Mouse (Mus musculus) forebrain, postnatal 0 days (tissue): ENCODE measurements at regions not wholly inside any gene's neighbourhood (a gene's known extent, or its start where the extent isn't known, plus 50 kb on each side); places are given as distances from the start of the nearest gene placed in this dataset.

Source experiments
- ATAC-seq: fragments of 200-750 bp; cut with Nextera tagmentation; 2 replicates; pipeline ENCODE4 v1.8.0; 2017; ENCODE audit warnings: mild to moderate bottlenecking, moderate library complexity
- DNase-seq: peaks from one replicate; pipeline ENCODE4 v3.0.0-alpha.2; 2015
- H3K27ac ChIP-seq: fragments of 300-500 bp; sonication (generic); 2 replicates; pipeline ENCODE4 v1.5.1; 2014; ENCODE audit warnings: low read depth, mild to moderate bottlenecking, antibody characterized with exemption, low read length, moderate library complexity, mixed read lengths
- H3K27me3 ChIP-seq: fragments of 300-500 bp; sonication (generic); 2 replicates; pipeline ENCODE4 v1.6.1; 2014; ENCODE audit warnings: mild to moderate bottlenecking, low read length, mixed read lengths; ENCODE audit not compliant: insufficient read depth
- H3K36me3 ChIP-seq: fragments of 300-500 bp; sonication (generic); 2 replicates; pipeline ENCODE4 v1.6.1; 2014; ENCODE audit warnings: mild to moderate bottlenecking, moderate library complexity; ENCODE audit not compliant: insufficient read depth
- H3K4me1 ChIP-seq: fragments of 300-500 bp; sonication (generic); 2 replicates; pipeline ENCODE4 v1.6.1; 2014; ENCODE audit warnings: antibody characterized with exemption; ENCODE audit not compliant: insufficient read depth
- H3K4me2 ChIP-seq: fragments of 300-500 bp; sonication (generic); 2 replicates; pipeline ENCODE4 v1.6.1; 2014; ENCODE audit warnings: low read depth, mild to moderate bottlenecking, moderate library complexity
- H3K4me3 ChIP-seq: fragments of 300-500 bp; sonication (generic); 2 replicates; pipeline ENCODE4 v1.5.1; 2014; ENCODE audit warnings: low read depth, low read length, mixed read lengths
- H3K9ac ChIP-seq: fragments of 300-500 bp; sonication (generic); 2 replicates; pipeline ENCODE4 v1.6.1; 2014; ENCODE audit warnings: mild to moderate bottlenecking
- H3K9me3 ChIP-seq: fragments of 300-500 bp; sonication (generic); 2 replicates; pipeline ENCODE4 v1.6.1; 2016; ENCODE audit warnings: low read length
- CTCF ChIP-seq: sonication (generic); IDR thresholded peaks from 2 replicates; pipeline ENCODE4 v1.5.1; 2016; ENCODE audit warnings: antibody characterized with exemption, control low read depth, low read depth
- WGBS: fragments of 180-500 bp; shearing (Covaris S2); extraction: QIAGEN DNeasy Blood & Tissue Kit; methylation state at CpG from one replicate; pipeline ENCODE4 v1.1.7; 2014; 5-methylcytosine and 5-hydroxymethylcytosine counted together

GRCm38 (mm10) chr5:134009843-134010242 lies 89.7 kb upstream of the Castor2 start:
- TF ChIP-seq CTCF, result no peak
- WGBS, result 63% methylated on average over 14 of the region's 14 CpGs
- Histone ChIP-seq H3K27me3 (no peaks in the 10 kb centered on the region), H3K9ac (no peak overlapping the region), H3K4me3 (no peak overlapping the region), H3K27ac (no peak overlapping the region), H3K4me2 (no peak overlapping the region), H3K36me3 (no peaks in the 10 kb centered on the region), H3K9me3 (no peaks in the 10 kb centered on the region), H3K4me1 (0 out of 2 replicates have a peak, but pooled peaks cover 3% of the 10 kb centered on the region)
- ATAC-seq, result no peak
- no peak for DNase-seq

GRCm38 (mm10) chr5:134007127-134007771 lies 92.3 kb upstream of the Castor2 start:
- Histone ChIP-seq H3K27me3 (no peaks in the 10 kb centered on the region), H3K9ac (no peak overlapping the region), H3K9me3 (no peaks in the 10 kb centered on the region), H3K4me1 (no peaks in the 10 kb centered on the region), H3K36me3 (no peaks in the 10 kb centered on the region), H3K4me3 (no peak overlapping the region), H3K4me2 (no peak overlapping the region), H3K27ac (no peak overlapping the region)
- 34% methylated on average over 3 of the region's 3 CpGs for WGBS
- ATAC-seq (peak; percentile 43), DNase-seq (no peak)
- TF ChIP-seq CTCF, result no peak

- no peaks in the 10 kb centered on the region for H3K4me1 ChIP-seq
- peak overlapping the region; percentile 74 for H3K27ac ChIP-seq
- no peaks in the 10 kb centered on the region for H3K27me3 ChIP-seq
- WGBS, result 2% methylated on average over 14 of the region's 14 CpGs
- H3K9ac ChIP-seq, result no peak overlapping the region; the same call in 1 of the 2 replicates
- peak; percentile 93 for ATAC-seq
- TF ChIP-seq CTCF, result peak; percentile 99
- peak overlapping the region; percentile 46 for H3K4me2 ChIP-seq
- H3K4me3 ChIP-seq, result peak overlapping the region; percentile 11; the same call in 1 of the 2 replicates
- DNase-seq, result peak; percentile 97
- no peaks in the 10 kb centered on the region for H3K9me3 ChIP-seq
- no peaks in the 10 kb centered on the region for H3K36me3 ChIP-seq
Measured at GRCm38 (mm10) chr5:134006470-134007126, 92.9 kb upstream of the Castor2 start.

- no peak overlapping the region for H3K4me2 ChIP-seq
- 48% methylated on average over 3 of the region's 3 CpGs for WGBS
Measured at GRCm38 (mm10) chr5:134006001-134006400, 93.5 kb upstream of the Castor2 start.

GRCm38 (mm10) chr5:134000100-134000499 lies 99.4 kb upstream of the Castor2 start:
- no peak for TF ChIP-seq CTCF
- H3K27me3 ChIP-seq, result no peaks in the 10 kb centered on the region
- H3K9me3 ChIP-seq, result no peaks in the 10 kb centered on the region
- no peaks in the 10 kb centered on the region for H3K36me3 ChIP-seq
- DNase-seq (no peak), ATAC-seq (no peak)
- 5% methylated on average over 3 of the region's 3 CpGs for WGBS
- H3K4me2 ChIP-seq, result no peak overlapping the region
- no peak overlapping the region for H3K27ac ChIP-seq
- H3K4me1 ChIP-seq, result no peaks in the 10 kb centered on the region
- H3K9ac ChIP-seq, result no peak overlapping the region
- H3K4me3 ChIP-seq, result no peak overlapping the region

More at GRCm38 (mm10) chr5:134006001-134006400, 93.5 kb upstream of the Castor2 start:
- no peak for TF ChIP-seq CTCF
- Histone ChIP-seq H3K27me3 (no peaks in the 10 kb centered on the region), H3K36me3 (no peaks in the 10 kb centered on the region), H3K27ac (peak overlapping the region; percentile 74; the same call in 1 of the 2 replicates), H3K9ac (no peak overlapping the region), H3K4me3 (no peak overlapping the region), H3K9me3 (no peaks in the 10 kb centered on the region), H3K4me1 (no peaks in the 10 kb centered on the region)
- ATAC-seq, result no peak
- DNase-seq, result no peak

- Histone ChIP-seq H3K9me3 (no peaks in the 10 kb centered on the region), H3K4me2 (no peak overlapping the region), H3K9ac (no peak overlapping the region), H3K36me3 (no peaks in the 10 kb centered on the region), H3K4me1 (no peaks in the 10 kb centered on the region), H3K4me3 (no peak overlapping the region), H3K27me3 (no peaks in the 10 kb centered on the region), H3K27ac (no peak overlapping the region)
- DNase-seq, result peak; percentile 25
- TF ChIP-seq CTCF, result no peak
- ATAC-seq, result no peak
- 10% methylated on average over 5 of the region's 5 CpGs for WGBS
Measured at GRCm38 (mm10) chr5:133999698-134000097, 99.8 kb upstream of the Castor2 start.

- 15% methylated on average over 2 of the region's 2 CpGs for WGBS
- TF ChIP-seq CTCF, result no peak
- Histone ChIP-seq H3K4me1 (peaks cover 10% of the 10 kb centered on the region), H3K36me3 (no peaks in the 10 kb centered on the region), H3K9me3 (no peaks in the 10 kb centered on the region), H3K4me3 (no peak overlapping the region), H3K4me2 (no peak overlapping the region), H3K9ac (no peak overlapping the region), H3K27me3 (no peaks in the 10 kb centered on the region), H3K27ac (0 out of 2 replicates have a peak overlapping the region, but pooled peaks have one; percentile 9)
- no peak for DNase-seq
- ATAC-seq, result no peak
Measured at GRCm38 (mm10) chr5:133991994-133992393, 107.5 kb upstream of the Castor2 start.
